ENCODE assay signal across 18 mouse cellular contexts in the genomic region with DNA sequence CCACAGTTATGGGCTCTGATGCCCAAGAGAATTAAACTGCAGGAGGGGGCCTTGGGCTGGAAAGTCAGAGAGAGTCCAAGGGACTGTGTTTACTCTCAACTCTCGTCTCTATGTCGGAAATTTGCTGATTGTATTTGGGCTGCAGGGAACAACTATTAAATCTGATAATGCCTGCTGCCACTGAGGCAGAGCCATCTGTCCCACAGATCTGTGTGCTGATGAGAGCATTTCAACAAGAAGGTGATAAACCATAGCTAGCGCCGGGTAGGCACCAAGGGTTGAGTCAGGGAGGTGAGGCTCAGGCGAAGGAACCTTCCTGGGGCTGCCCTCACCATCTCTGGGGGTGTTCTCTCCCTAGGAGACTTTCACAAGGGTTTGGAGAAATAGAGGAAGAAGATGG. TPM values are rescaled to one million over a fixed set of nuclear protein-coding genes. Genes with fewer than 3 reads are reported as not detected.
DNase-seq lines count a peak whose midpoint lies in the region; ATAC-seq and TF ChIP-seq lines count a peak whose summit lies in the region.
"Had no signal": no experiment of that assay in that cellular context is flagged by ENCODE, and none has a peak within 500 bp of the region (broad histone marks: within the 10 kb centered on the region; RNA-seq: fewer than 3 reads in every experiment).

No protein-coding gene starts in this region.

- WGBS in cerebellum, adult 2 months: 30% methylated on average over 5 of the region's 5 CpGs
- 67% methylated on average over 5 of the region's 5 CpGs for WGBS in heart, embryonic 12.5 days
- 71% methylated on average over 5 of the region's 5 CpGs for WGBS in hindbrain, embryonic 16.5 days
- 79% methylated on average over 5 of the region's 5 CpGs for WGBS in hindbrain, embryonic 14.5 days

- TF ChIP-seq POLR2A in cerebellum, adult 2 months (IDR thresholded peaks at IDR 0.05; ENCODE audit: borderline replicate concordance, insufficient read depth, low read length): no peak

- no peak for TF ChIP-seq CTCF in cerebellum, adult 2 months (IDR thresholded peaks at IDR 0.05; ENCODE audit: borderline replicate concordance, insufficient read depth, low read depth, low read length)

- H3K27me3 ChIP-seq in cerebellum, adult 2 months (ENCODE audit: control insufficient read depth, insufficient read depth, low read length): no peaks in the 10 kb centered on the region
- no peaks in the 10 kb centered on the region for H3K27me3 ChIP-seq in heart, embryonic 12.5 days (replicated peaks)
- no peaks in the 10 kb centered on the region for H3K27me3 ChIP-seq in hindbrain, embryonic 16.5 days (replicated peaks; ENCODE audit: control insufficient read depth, insufficient read depth, low read length)
- no peaks in the 10 kb centered on the region for H3K27me3 ChIP-seq in hindbrain, embryonic 14.5 days (ENCODE audit: control insufficient read depth, insufficient read depth, low read length)
- H3K27me3 ChIP-seq: embryonic facial prominence, embryonic 13.5 days; limb, embryonic 12.5 days; liver, embryonic 12.5 days; neural tube, embryonic 13.5 days had no signal

- no peak for ATAC-seq in heart, embryonic 12.5 days (ENCODE audit: insufficient number of reproducible peaks, low FRiP score)
- ATAC-seq in hindbrain, embryonic 16.5 days: no peak
- no peak for ATAC-seq in hindbrain, embryonic 14.5 days (ENCODE audit: low FRiP score)
- ATAC-seq: liver, embryonic 12.5 days had no signal

- no peaks in the 10 kb centered on the region for H3K9me3 ChIP-seq in heart, embryonic 12.5 days (replicated peaks)
- H3K9me3 ChIP-seq in hindbrain, embryonic 16.5 days (ENCODE audit: control insufficient read depth, low read length): no peaks in the 10 kb centered on the region
- H3K9me3 ChIP-seq in hindbrain, embryonic 14.5 days (ENCODE audit: control insufficient read depth, low read length): no peaks in the 10 kb centered on the region
- H3K9me3 ChIP-seq: embryonic facial prominence, embryonic 13.5 days; limb, embryonic 12.5 days; liver, embryonic 12.5 days; megakaryocyte, embryonic 14.5 days; neural tube, embryonic 13.5 days had no signal

- H3K36me3 ChIP-seq in heart, embryonic 12.5 days: no peaks in the 10 kb centered on the region
- no peaks in the 10 kb centered on the region for H3K36me3 ChIP-seq in hindbrain, embryonic 16.5 days (ENCODE audit: control insufficient read depth, insufficient read depth, low read length)
- H3K36me3 ChIP-seq in hindbrain, embryonic 14.5 days (replicated peaks; ENCODE audit: control insufficient read depth, insufficient read depth): no peaks in the 10 kb centered on the region
- H3K36me3 ChIP-seq: embryonic facial prominence, embryonic 13.5 days; limb, embryonic 12.5 days; liver, embryonic 12.5 days; neural tube, embryonic 13.5 days had no signal

- H3K9ac ChIP-seq in heart, embryonic 12.5 days: no peak overlapping the region
- H3K9ac ChIP-seq in hindbrain, embryonic 16.5 days (ENCODE audit: low read depth, low read length): 0 out of 2 replicates have a peak overlapping the region, but pooled peaks have one; percentile 15
- no peak overlapping the region for H3K9ac ChIP-seq in hindbrain, embryonic 14.5 days
- H3K9ac ChIP-seq: embryonic facial prominence, embryonic 13.5 days; limb, embryonic 12.5 days; liver, embryonic 12.5 days; neural tube, embryonic 13.5 days had no signal

- peak overlapping the region; percentile 78 for H3K27ac ChIP-seq in cerebellum, adult 2 months (ENCODE audit: insufficient read depth, low read length)
- peak overlapping the region; percentile 33; the same call in 1 of the 2 replicates for H3K27ac ChIP-seq in heart, embryonic 12.5 days (ENCODE audit: poor library complexity, severe bottlenecking)
- H3K27ac ChIP-seq in hindbrain, embryonic 16.5 days (ENCODE audit: low read depth, low read length): peak overlapping the region; percentile 52; the same call in 1 of the 2 replicates
- no peak overlapping the region for H3K27ac ChIP-seq in hindbrain, embryonic 14.5 days
- H3K27ac ChIP-seq: embryonic facial prominence, embryonic 13.5 days; limb, embryonic 12.5 days; liver, embryonic 12.5 days; neural tube, embryonic 13.5 days had no signal

- no peak for DNase-seq in cerebellum, adult 2 months
- no peak for DNase-seq in cerebellum, adult 18-20 months
- no peak for DNase-seq in heart, adult 8-10 months (ENCODE audit: low spot score)
- no peak for DNase-seq in hindbrain, embryonic 14.5 days (ENCODE audit: low spot score)
- DNase-seq in layer of hippocampus, postnatal 36 days: peak; percentile 42 to 49
- DNase-seq in kidney, adult 11 months: no peak
- DNase-seq: kidney, adult 2 months; kidney, postnatal 10 days; lung, adult 2 months; midbrain, embryonic 14.5 days; thymus, postnatal 14 days had no signal

- H3K4me3 ChIP-seq in cerebellum, adult 2 months (replicated peaks; ENCODE audit: insufficient read depth, low read depth, low read length): no peak overlapping the region
- no peak overlapping the region for H3K4me3 ChIP-seq in heart, embryonic 12.5 days
- no peak overlapping the region for H3K4me3 ChIP-seq in hindbrain, embryonic 16.5 days (ENCODE audit: low read length)
- H3K4me3 ChIP-seq in hindbrain, embryonic 14.5 days (replicated peaks; ENCODE audit: low read length): no peak overlapping the region
- H3K4me3 ChIP-seq: embryonic facial prominence, embryonic 13.5 days; limb, embryonic 12.5 days; liver, embryonic 12.5 days; megakaryocyte, embryonic 14.5 days; neural tube, embryonic 13.5 days had no signal

- peaks cover 44% of the 10 kb centered on the region for H3K4me1 ChIP-seq in cerebellum, adult 2 months (ENCODE audit: control insufficient read depth, insufficient read depth, low read length)
- peaks cover 17% of the 10 kb centered on the region for H3K4me1 ChIP-seq in heart, embryonic 12.5 days (replicated peaks)
- H3K4me1 ChIP-seq in hindbrain, embryonic 16.5 days (ENCODE audit: control insufficient read depth, insufficient read depth, low read depth, low read length): 0 out of 2 replicates have a peak, but pooled peaks cover 6% of the 10 kb centered on the region
- 0 out of 2 replicates have a peak, but pooled peaks cover 6% of the 10 kb centered on the region for H3K4me1 ChIP-seq in hindbrain, embryonic 14.5 days (replicated peaks; ENCODE audit: control insufficient read depth, insufficient read depth, low read length)
- H3K4me1 ChIP-seq: embryonic facial prominence, embryonic 13.5 days; limb, embryonic 12.5 days; liver, embryonic 12.5 days; megakaryocyte, embryonic 14.5 days had no signal

- H3K4me2 ChIP-seq in heart, embryonic 12.5 days: 0 out of 2 replicates have a peak overlapping the region, but pooled peaks have one; percentile 44
- no peak overlapping the region for H3K4me2 ChIP-seq in hindbrain, embryonic 16.5 days (ENCODE audit: low read length)
- H3K4me2 ChIP-seq in hindbrain, embryonic 14.5 days (replicated peaks): no peak overlapping the region
- H3K4me2 ChIP-seq: embryonic facial prominence, embryonic 13.5 days; limb, embryonic 12.5 days; liver, embryonic 12.5 days; neural tube, embryonic 13.5 days had no signal

RNA-seq across cellular contexts. Expression of a gene that starts 17.1 kb away (rescaled TPM):
- 57.1 and 64.5 TPM in 2 replicates for polyA plus RNA-seq in cerebellum, adult 2 months (2012; rRNA removed)
- polyA plus RNA-seq in heart, embryonic 12.5 days (2016; fragmentation: Nextera tagmentation; extraction: Ambion mirVana): 6.2 and 7.0 TPM in 2 replicates
- 10 to 100 TPM; 39.5 to 54.6 (median 45.7) TPM for total RNA-seq in heart, adult 8-10 months (2022)
- 12.0 and 13.6 TPM in 2 replicates for polyA plus RNA-seq in hindbrain, embryonic 16.5 days (2015; fragmentation: Nextera tagmentation; extraction: Ambion mirVana)
- polyA plus RNA-seq in hindbrain, embryonic 14.5 days (2014; fragmentation: Nextera tagmentation; extraction: Ambion mirVana): 10.6 and 13.8 TPM in 2 replicates
- 10 to 100 TPM; 50.7 to 59.2 TPM for total RNA-seq in layer of hippocampus, postnatal 36 days (2021)

Comparison
In these comparisons a context has a peak if more than half of its experiments do, and no peak if none do; other contexts are left out.
1. DNase-seq: peak in layer of hippocampus, postnatal 36 days (2 of 2); none in cerebellum, adult 2 months (0 of 2), cerebellum, adult 18-20 months (0 of 2), heart, adult 8-10 months (single experiment), hindbrain, embryonic 14.5 days (single experiment) and kidney, adult 11 months (single experiment).